Mouse (Mus musculus) ES-E14 (cell line): ENCODE results near the gene Mgme1. TPM values are rescaled to one million over a fixed set of nuclear protein-coding genes. Genes with fewer than 3 reads are reported as not detected.

ENCODE experiments used
- DNase-seq: peaks from one replicate; pipeline ENCODE4 v3.0.0-alpha.2; 2013; ENCODE audit warnings: low read depth, low spot score
- H3K27ac ChIP-seq: 2 replicates; pipeline ENCODE4 v1.5.1; 2012; ENCODE audit warnings: low read depth, mild to moderate bottlenecking, low read length, moderate library complexity, mixed read lengths; ENCODE audit not compliant: poor library complexity, insufficient read depth, severe bottlenecking
- H3K36me3 ChIP-seq: 2 replicates; pipeline ENCODE4 v1.6.1; 2012; ENCODE audit warnings: mild to moderate bottlenecking, low read length, moderate library complexity, mixed read lengths; ENCODE audit not compliant: control insufficient read depth, poor library complexity, insufficient read depth, severe bottlenecking
- H3K4me1 ChIP-seq, 2 experiments: fragments of 150-350 bp in 1 of 2; sonication (generic) in 1 of 2; 2 replicates each; pipeline ENCODE4 v1.6.1; 2012; ENCODE audit warnings: low read length in 2 of 2, mild to moderate bottlenecking in 1 of 2, mixed read lengths in 1 of 2; ENCODE audit not compliant: control insufficient read depth in 2 of 2, insufficient read depth in 2 of 2, poor library complexity in 1 of 2
- H3K4me3 ChIP-seq, 2 experiments: fragments of 150-350 bp in 1 of 2; sonication (generic) in 1 of 2; 2 replicates each; pipeline ENCODE4 v1.5.1; 2012; ENCODE audit warnings: low read length in 2 of 2, low read depth in 1 of 2, mild to moderate bottlenecking in 1 of 2, mixed read lengths in 1 of 2; ENCODE audit not compliant: insufficient read depth in 1 of 2, poor library complexity in 1 of 2, severe bottlenecking in 1 of 2
- H3K9ac ChIP-seq: 2 replicates; pipeline ENCODE4 v1.6.1; 2012; ENCODE audit warnings: low read depth, mild to moderate bottlenecking, low read length, mixed read lengths; ENCODE audit not compliant: poor library complexity, insufficient read depth, severe bottlenecking
- H3K9me3 ChIP-seq: fragments of 150-350 bp; sonication (generic); 2 replicates; pipeline ENCODE4 v1.6.1; 2012; ENCODE audit warnings: low read depth, mild to moderate bottlenecking, low read length; ENCODE audit not compliant: control insufficient read depth, insufficient read depth
- CHD2 ChIP-seq: IDR thresholded peaks from 2 replicates; pipeline ENCODE4 v1.6.1; 2014; ENCODE audit warnings: mild to moderate bottlenecking, low read depth, low read length, inconsistent platforms
- HCFC1 ChIP-seq: IDR thresholded peaks from 2 replicates; pipeline ENCODE4 v1.6.1; 2012; ENCODE audit warnings: low read length, inconsistent platforms, borderline replicate concordance; ENCODE audit not compliant: insufficient read depth
- MAFK ChIP-seq: IDR thresholded peaks from 2 replicates; pipeline ENCODE4 v1.6.1; 2014; ENCODE audit warnings: mild to moderate bottlenecking, low read depth, low read length, inconsistent platforms; ENCODE audit not compliant: insufficient read depth
- ZC3H11A ChIP-seq: IDR thresholded peaks from 2 replicates; pipeline ENCODE4 v1.6.1; 2012; ENCODE audit warnings: low read depth, mild to moderate bottlenecking, inconsistent platforms, low read length, borderline replicate concordance
- ZNF384 ChIP-seq: IDR thresholded peaks from 2 replicates; pipeline ENCODE4 v1.6.1; 2012; ENCODE audit warnings: low read depth, low read length, inconsistent platforms
- in situ Hi-C, 2 experiments: fragments of 600-800 bp; cut with MboI; formaldehyde crosslinking; loops; one replicate each; pipeline ENCODE4 v1.15.1; 2025; ENCODE audit warnings: low sequenced_read_pairs in 2 of 2, inconsistent platforms in 1 of 2; ENCODE audit not compliant: unreplicated experiment in 2 of 2
- total RNA-seq: library from RNA; depleted of rRNA; stranded (reverse); fragments of 300-350 nt; gene quantifications from 2 replicates; pipeline ENCODE4 v1.2.3, GENCODE M21; 2012

Mgme1 gene
- total RNA-seq, 1 experiment, result 22.4 TPM

GRCm38 (mm10) chr2:144236791-144237584, 33.5 kb upstream of the Mgme1 start:
- Histone ChIP-seq H3K4me1 (peaks cover 0 to 2% of the 10 kb centered on the region in 2 experiments; a peak in 1 of 4 replicates), H3K36me3 (no peaks in the 10 kb centered on the region), H3K9ac (no peak overlapping the region), H3K4me3 (no peak overlapping the region), H3K9me3 (no peaks in the 10 kb centered on the region), H3K27ac (no peak overlapping the region)
- TF ChIP-seq MAFK (no peak), CHD2 (no peak), HCFC1 (no peak), ZC3H11A (no peak), ZNF384 (no peak)
- in situ Hi-C loops, result no loop called here
- DNase-seq, result no peak

DNA sequence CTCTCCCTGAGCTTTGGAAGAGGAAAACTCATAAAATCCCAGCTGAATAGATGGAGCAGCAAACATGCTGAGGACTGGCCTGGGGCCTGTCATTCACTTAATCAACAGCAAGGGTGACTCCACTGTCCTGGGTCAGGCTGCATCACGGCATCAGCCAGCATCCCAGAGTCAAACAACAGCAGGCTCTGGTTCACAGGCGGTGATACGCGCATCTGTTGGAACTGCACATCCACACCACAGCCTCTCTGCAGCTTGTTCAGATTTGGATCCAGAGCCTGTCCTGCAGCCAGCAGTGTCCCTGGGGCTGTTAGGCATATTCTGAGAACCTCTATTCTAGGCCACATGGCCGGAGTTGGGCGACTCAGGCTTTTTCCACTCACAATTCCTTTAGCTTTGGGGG, 32.1 kb upstream of the Mgme1 start:
- Histone ChIP-seq H3K4me1 (peaks cover 0 to 2% of the 10 kb centered on the region in 2 experiments; a peak in 1 of 4 replicates), H3K9ac (no peak overlapping the region), H3K36me3 (no peaks in the 10 kb centered on the region), H3K4me3 (no peak overlapping the region), H3K9me3 (no peaks in the 10 kb centered on the region), H3K27ac (no peak overlapping the region)
- DNase-seq, result no peak
- TF ChIP-seq CHD2 (no peak), ZNF384 (no peak), ZC3H11A (no peak), HCFC1 (no peak)
- in situ Hi-C loops, result no loop called here

DNA sequence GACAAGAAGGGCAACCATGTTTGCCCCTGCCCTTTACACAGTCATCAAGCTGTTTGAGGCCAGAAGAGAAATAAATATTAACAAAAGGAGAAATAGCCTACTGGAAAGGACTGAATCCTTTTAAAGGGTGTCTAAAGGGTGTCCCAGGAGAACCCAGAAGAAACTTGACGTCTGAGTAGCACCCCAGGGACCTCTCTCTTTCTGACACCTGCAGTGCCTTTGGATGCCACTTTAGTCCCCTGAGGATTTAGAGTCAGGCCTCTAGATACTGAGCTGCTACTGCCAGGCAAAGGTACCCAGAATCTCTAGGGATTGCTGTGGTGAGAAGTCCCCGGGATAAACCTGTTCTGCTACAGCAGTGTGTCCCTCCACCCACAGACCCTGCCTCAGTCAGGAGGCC, 31.1 kb upstream of the Mgme1 start:
- no peak for DNase-seq
- no peak overlapping the region for H3K4me3 ChIP-seq
- TF ChIP-seq ZC3H11A, result no peak
- no peak for TF ChIP-seq ZNF384
- TF ChIP-seq HCFC1, result no peak
- no peak for TF ChIP-seq CHD2
- TF ChIP-seq MAFK, result no peak
- no peak overlapping the region for H3K9ac ChIP-seq
- no peak overlapping the region for H3K27ac ChIP-seq
- peaks cover 0 to 2% of the 10 kb centered on the region in 2 experiments; a peak in 1 of 4 replicates for H3K4me1 ChIP-seq
- H3K36me3 ChIP-seq, result no peaks in the 10 kb centered on the region
- H3K9me3 ChIP-seq, result no peaks in the 10 kb centered on the region
- in situ Hi-C loops, result no loop called here

- no peak overlapping the region for H3K4me3 ChIP-seq
- peaks cover 4% of the 10 kb centered on the region; the same call in 1 of the 2 replicates for H3K36me3 ChIP-seq
- peaks cover 0 to 2% of the 10 kb centered on the region in 2 experiments; a peak in 1 of 4 replicates for H3K4me1 ChIP-seq
- no peaks in the 10 kb centered on the region for H3K9me3 ChIP-seq
- no peak for DNase-seq
- no peak overlapping the region for H3K27ac ChIP-seq
- H3K9ac ChIP-seq, result no peak overlapping the region
- in situ Hi-C loops, result no loop called here
- TF ChIP-seq MAFK (peak; percentile 82), ZNF384 (no peak)
Measured at GRCm38 (mm10) chr2:144240095-144240899, 30.2 kb upstream of the Mgme1 start.
